Mouse (Mus musculus): ENCODE data around the gene March10. TPM values are rescaled to one million over a fixed set of nuclear protein-coding genes. Genes with fewer than 3 reads are reported as not detected.

March10 gene
- polyA plus RNA-seq, 1 experiment from 2014 or later, result not detected

DNA sequence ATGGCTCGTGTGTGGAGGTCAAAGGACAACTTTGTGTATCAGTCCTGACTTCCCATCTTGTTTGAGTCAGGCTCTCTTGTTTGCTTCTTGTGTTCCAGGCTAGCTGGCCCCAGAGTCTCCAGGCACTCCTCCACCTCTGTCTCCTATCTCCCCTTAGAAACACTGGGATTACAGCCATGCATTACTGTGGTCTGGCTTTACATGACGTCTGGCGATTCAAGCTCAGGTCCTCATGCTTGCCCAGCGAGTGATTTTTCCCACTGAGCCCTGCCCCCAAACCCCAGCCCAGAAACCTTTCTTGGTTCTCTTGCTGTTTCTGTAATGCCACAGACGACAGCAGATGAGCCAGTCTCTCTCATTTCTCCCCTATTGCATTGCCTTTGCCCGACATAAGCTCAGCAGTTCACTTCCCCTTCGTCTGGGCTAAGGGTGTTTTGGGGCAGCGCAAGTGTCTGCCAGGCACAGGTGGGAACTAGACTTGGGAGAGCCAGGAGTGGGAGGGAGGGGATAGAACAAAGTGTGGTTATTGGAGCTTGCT, 8.0 kb upstream of the March10 start:
- no peaks in the 10 kb centered on the region for H3K9me3 ChIP-seq
- no peak overlapping the region for H3K27ac ChIP-seq
- no peak for ATAC-seq (ENCODE audit: insufficient read depth, low FRiP score, low read depth)
- H3K36me3 ChIP-seq, result no peaks in the 10 kb centered on the region
- no peak overlapping the region for H3K4me2 ChIP-seq
- H3K27me3 ChIP-seq (replicated peaks), result no peaks in the 10 kb centered on the region
- no peak overlapping the region for H3K9ac ChIP-seq
- 49% methylated on average over 8 of the region's 8 CpGs for WGBS
- H3K4me1 ChIP-seq, result 0 out of 2 replicates have a peak, but pooled peaks cover 7% of the 10 kb centered on the region
- H3K4me3 ChIP-seq (replicated peaks), result no peak overlapping the region

- WGBS, result 47% methylated on average over 5 of the region's 5 CpGs
- no peaks in the 10 kb centered on the region for H3K9me3 ChIP-seq
- 0 out of 2 replicates have a peak, but pooled peaks cover 6% of the 10 kb centered on the region for H3K27me3 ChIP-seq (replicated peaks)
- no peak overlapping the region for H3K27ac ChIP-seq
- no peak overlapping the region for H3K4me3 ChIP-seq (replicated peaks)
- no peak overlapping the region for H3K9ac ChIP-seq
- no peak overlapping the region for H3K4me2 ChIP-seq
- no peaks in the 10 kb centered on the region for H3K36me3 ChIP-seq
- ATAC-seq (ENCODE audit: insufficient read depth, low FRiP score, low read depth), result no peak
- H3K4me1 ChIP-seq, result peaks cover 5% of the 10 kb centered on the region; the same call in 1 of the 2 replicates
Measured at GRCm38 (mm10) chr11:105459900-105460299, 3.4 kb upstream of the March10 start.

- peak overlapping the region; percentile 65; the same call in 1 of the 2 replicates for H3K4me2 ChIP-seq
- no peaks in the 10 kb centered on the region for H3K36me3 ChIP-seq
- no peak overlapping the region for H3K9ac ChIP-seq
- H3K27ac ChIP-seq, result no peak overlapping the region
- ATAC-seq (ENCODE audit: insufficient read depth, low FRiP score, low read depth), result no peak
- peak overlapping the region; percentile 38; the same call in 1 of the 2 replicates for H3K4me3 ChIP-seq (replicated peaks)
- peaks cover 5% of the 10 kb centered on the region; the same call in 1 of the 2 replicates for H3K4me1 ChIP-seq
- 0 out of 2 replicates have a peak, but pooled peaks cover 6% of the 10 kb centered on the region for H3K27me3 ChIP-seq (replicated peaks)
- no peaks in the 10 kb centered on the region for H3K9me3 ChIP-seq
- 55% methylated on average over 7 of the region's 7 CpGs for WGBS
Measured at GRCm38 (mm10) chr11:105457041-105457440, 506 bp upstream of the March10 start.

- Histone ChIP-seq H3K9ac (no peak overlapping the region), H3K36me3 (no peaks in the 10 kb centered on the region), H3K4me1 (peaks cover 5% of the 10 kb centered on the region; the same call in 1 of the 2 replicates), H3K9me3 (no peaks in the 10 kb centered on the region), H3K4me2 (no peak overlapping the region), H3K27ac (no peak overlapping the region), H3K27me3 (replicated peaks) (0 out of 2 replicates have a peak, but pooled peaks cover 6% of the 10 kb centered on the region), H3K4me3 (replicated peaks) (no peak overlapping the region)
- WGBS, result 91% methylated on average over 5 of the region's 5 CpGs
- no peak for ATAC-seq (ENCODE audit: insufficient read depth, low FRiP score, low read depth)
Measured at GRCm38 (mm10) chr11:105455118-105455517, 1.4 kb downstream of the March10 start.

GRCm38 (mm10) chr11:105453084-105453483, 3.5 kb downstream of the March10 start:
- Histone ChIP-seq H3K4me1 (peaks cover 5% of the 10 kb centered on the region; the same call in 1 of the 2 replicates), H3K9ac (no peak overlapping the region), H3K4me2 (no peak overlapping the region), H3K4me3 (replicated peaks) (no peak overlapping the region), H3K27me3 (replicated peaks) (0 out of 2 replicates have a peak, but pooled peaks cover 6% of the 10 kb centered on the region), H3K27ac (no peak overlapping the region), H3K36me3 (no peaks in the 10 kb centered on the region), H3K9me3 (no peaks in the 10 kb centered on the region)
- ATAC-seq (ENCODE audit: insufficient read depth, low FRiP score, low read depth), result no peak
- WGBS, result 84% methylated on average over 4 of the region's 4 CpGs

DNA sequence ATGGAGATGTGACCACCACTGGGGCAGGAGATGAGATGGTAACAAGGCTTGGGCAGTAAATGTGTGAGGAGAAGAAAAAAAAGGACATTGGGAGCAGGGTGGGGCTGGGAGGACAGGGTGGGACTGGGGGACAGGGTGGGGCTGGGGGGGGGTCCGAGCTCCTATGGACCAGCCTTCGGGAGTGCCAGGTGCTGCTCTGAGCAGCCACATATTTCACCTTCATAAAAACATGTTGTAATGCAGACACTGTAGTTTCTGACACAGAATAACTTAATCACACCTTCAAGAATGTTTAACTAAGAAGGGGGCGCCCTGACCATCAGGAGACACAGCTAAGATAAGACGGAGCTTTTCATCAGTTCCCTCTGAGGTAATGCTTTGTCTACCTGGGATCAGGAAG, 4.0 kb downstream of the March10 start:
- 42% methylated on average over 4 of the region's 4 CpGs for WGBS
- peak; percentile 12; the same call in 1 of the 2 replicates for ATAC-seq (ENCODE audit: insufficient read depth, low FRiP score, low read depth)
- H3K27ac ChIP-seq, result no peak overlapping the region

GRCm38 (mm10) chr11:105451553-105452135, 4.9 kb downstream of the March10 start:
- Histone ChIP-seq H3K27ac (no peak overlapping the region), H3K36me3 (no peaks in the 10 kb centered on the region), H3K4me1 (peaks cover 5% of the 10 kb centered on the region; the same call in 1 of the 2 replicates), H3K27me3 (replicated peaks) (0 out of 2 replicates have a peak, but pooled peaks cover 5% of the 10 kb centered on the region), H3K9ac (no peak overlapping the region), H3K4me2 (no peak overlapping the region), H3K4me3 (replicated peaks) (no peak overlapping the region), H3K9me3 (no peaks in the 10 kb centered on the region)
- ATAC-seq (ENCODE audit: insufficient read depth, low FRiP score, low read depth), result no peak
- WGBS, result 31% methylated on average over 7 of the region's 7 CpGs

More for the DNA sequence above, 4.0 kb downstream of the March10 start:
- no peak overlapping the region for H3K4me3 ChIP-seq (replicated peaks)
- no peak overlapping the region for H3K4me2 ChIP-seq
- H3K36me3 ChIP-seq, result no peaks in the 10 kb centered on the region
- H3K9ac ChIP-seq, result no peak overlapping the region
- H3K9me3 ChIP-seq, result no peaks in the 10 kb centered on the region
- H3K4me1 ChIP-seq, result peaks cover 5% of the 10 kb centered on the region; the same call in 1 of the 2 replicates
- H3K27me3 ChIP-seq (replicated peaks), result 0 out of 2 replicates have a peak, but pooled peaks cover 6% of the 10 kb centered on the region

DNA sequence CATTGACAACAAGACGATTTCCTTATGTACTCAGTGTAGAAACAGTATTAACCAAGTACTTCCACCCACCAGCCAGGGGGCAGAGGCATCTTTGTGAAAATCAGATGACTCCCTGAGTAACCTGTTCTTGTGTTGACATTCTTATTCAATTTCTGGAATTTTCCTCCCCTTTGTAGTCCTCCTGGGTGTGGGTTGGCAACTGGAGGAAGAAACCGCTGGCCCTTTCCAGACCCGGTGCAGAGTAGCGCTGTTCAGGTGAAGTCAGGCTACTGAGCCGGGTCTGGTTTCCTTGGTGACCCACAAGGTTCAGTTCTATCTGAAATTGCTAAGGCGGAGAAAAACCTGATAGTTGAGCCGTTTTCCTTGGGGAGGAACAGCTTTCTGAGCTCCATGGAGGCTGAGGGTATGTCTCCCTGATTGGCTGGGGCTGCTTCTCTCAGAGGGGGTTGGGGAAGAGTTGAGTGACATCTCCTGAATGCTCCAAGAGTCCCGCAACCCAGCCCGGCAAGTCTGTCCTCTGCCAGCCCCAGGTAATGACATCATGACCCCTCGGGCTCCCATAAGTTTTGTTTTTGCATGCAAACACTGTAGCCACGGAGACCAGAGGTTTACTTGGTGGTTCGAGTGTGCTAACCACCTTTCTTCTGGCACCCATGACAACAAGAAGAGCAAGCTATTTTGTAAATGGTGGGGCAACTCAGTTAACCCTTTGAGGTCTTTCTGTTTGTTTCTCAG, 6.8 kb downstream of the March10 start:
- Histone ChIP-seq H3K4me1 (no peaks in the 10 kb centered on the region), H3K36me3 (no peaks in the 10 kb centered on the region), H3K27ac (no peak overlapping the region), H3K9ac (no peak overlapping the region), H3K27me3 (replicated peaks) (no peaks in the 10 kb centered on the region), H3K4me2 (no peak overlapping the region), H3K4me3 (replicated peaks) (no peak overlapping the region), H3K9me3 (no peaks in the 10 kb centered on the region)
- WGBS, result 57% methylated on average over 12 of the region's 12 CpGs
- ATAC-seq (ENCODE audit: insufficient read depth, low FRiP score, low read depth), result no peak

DNA sequence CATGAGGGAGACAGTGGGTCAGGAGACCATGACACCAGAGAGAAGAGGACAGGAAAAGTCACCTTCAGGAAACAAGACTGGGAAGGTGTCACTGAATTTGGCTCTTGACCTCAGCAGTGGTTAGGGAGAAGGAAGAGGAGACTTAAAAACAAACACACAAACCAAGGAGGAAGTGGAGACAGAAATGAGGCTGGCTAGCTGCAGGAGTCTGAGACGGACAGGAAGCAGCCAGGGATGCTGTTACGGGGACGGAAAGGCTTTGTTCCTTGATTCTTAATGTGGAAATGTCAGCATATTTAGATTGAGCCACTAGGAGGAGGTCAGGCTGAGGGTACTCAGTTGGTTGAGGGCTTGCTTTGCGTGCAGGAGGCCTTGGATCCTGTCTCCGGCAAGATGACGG, 8.9 kb downstream of the March10 start:
- Histone ChIP-seq H3K4me2 (no peak overlapping the region), H3K27me3 (replicated peaks) (no peaks in the 10 kb centered on the region), H3K9me3 (no peaks in the 10 kb centered on the region), H3K4me1 (no peaks in the 10 kb centered on the region), H3K36me3 (no peaks in the 10 kb centered on the region), H3K27ac (no peak overlapping the region), H3K9ac (no peak overlapping the region), H3K4me3 (replicated peaks) (no peak overlapping the region)
- WGBS, result 74% methylated on average over 6 of the region's 6 CpGs
- no peak for ATAC-seq (ENCODE audit: insufficient read depth, low FRiP score, low read depth)

GRCm38 (mm10) chr11:105446221-105446620, 10.3 kb downstream of the March10 start:
- Histone ChIP-seq H3K4me2 (no peak overlapping the region), H3K27me3 (replicated peaks) (no peaks in the 10 kb centered on the region), H3K36me3 (no peaks in the 10 kb centered on the region), H3K4me3 (replicated peaks) (no peak overlapping the region), H3K4me1 (no peaks in the 10 kb centered on the region), H3K9ac (no peak overlapping the region), H3K27ac (no peak overlapping the region), H3K9me3 (no peaks in the 10 kb centered on the region)
- 85% methylated on average over 5 of the region's 5 CpGs for WGBS
- ATAC-seq (ENCODE audit: insufficient read depth, low FRiP score, low read depth), result no peak

GRCm38 (mm10) chr11:105445741-105446140, 10.8 kb downstream of the March10 start:
- 66% methylated on average over 5 of the region's 5 CpGs for WGBS
- Histone ChIP-seq H3K4me2 (no peak overlapping the region), H3K9me3 (no peaks in the 10 kb centered on the region)

DNA sequence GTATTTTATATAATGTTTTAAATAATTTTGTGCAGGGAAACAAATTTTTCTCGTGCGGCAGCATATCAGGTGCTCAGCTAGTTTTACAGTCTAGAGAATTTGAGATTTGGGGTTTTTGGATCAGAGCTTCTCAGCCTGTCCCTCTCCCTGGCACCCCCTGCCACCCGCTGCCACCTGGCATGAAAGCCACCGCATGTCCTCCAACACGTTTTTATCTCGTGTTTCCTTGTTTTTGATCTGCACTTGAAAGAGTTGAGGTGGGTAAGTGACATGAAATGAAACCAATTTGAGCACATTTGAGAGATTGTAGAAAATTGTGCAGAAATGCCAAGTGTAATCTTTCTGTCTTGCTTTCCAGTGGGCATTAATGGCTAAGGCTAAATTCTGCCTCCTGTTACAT, 11.6 kb downstream of the March10 start:
- Histone ChIP-seq H3K4me3 (replicated peaks) (no peak overlapping the region), H3K9ac (no peak overlapping the region), H3K4me1 (no peaks in the 10 kb centered on the region), H3K27ac (no peak overlapping the region), H3K27me3 (replicated peaks) (no peaks in the 10 kb centered on the region), H3K36me3 (no peaks in the 10 kb centered on the region), H3K4me2 (no peak overlapping the region), H3K9me3 (no peaks in the 10 kb centered on the region)
- WGBS, result 77% methylated on average over 6 of the region's 6 CpGs
- no peak for ATAC-seq (ENCODE audit: insufficient read depth, low FRiP score, low read depth)

More at GRCm38 (mm10) chr11:105445741-105446140, 10.8 kb downstream of the March10 start:
- H3K27me3 ChIP-seq (replicated peaks), result no peaks in the 10 kb centered on the region
- H3K36me3 ChIP-seq, result no peaks in the 10 kb centered on the region
- no peak overlapping the region for H3K9ac ChIP-seq
- no peak for ATAC-seq (ENCODE audit: insufficient read depth, low FRiP score, low read depth)
- H3K4me1 ChIP-seq, result no peaks in the 10 kb centered on the region
- no peak overlapping the region for H3K27ac ChIP-seq
- H3K4me3 ChIP-seq (replicated peaks), result no peak overlapping the region

Data from stomach, embryonic 15.5 days (tissue).